Mouse (Mus musculus): ENCODE data around the gene Mst1r.

The Mst1r gene

DNA sequence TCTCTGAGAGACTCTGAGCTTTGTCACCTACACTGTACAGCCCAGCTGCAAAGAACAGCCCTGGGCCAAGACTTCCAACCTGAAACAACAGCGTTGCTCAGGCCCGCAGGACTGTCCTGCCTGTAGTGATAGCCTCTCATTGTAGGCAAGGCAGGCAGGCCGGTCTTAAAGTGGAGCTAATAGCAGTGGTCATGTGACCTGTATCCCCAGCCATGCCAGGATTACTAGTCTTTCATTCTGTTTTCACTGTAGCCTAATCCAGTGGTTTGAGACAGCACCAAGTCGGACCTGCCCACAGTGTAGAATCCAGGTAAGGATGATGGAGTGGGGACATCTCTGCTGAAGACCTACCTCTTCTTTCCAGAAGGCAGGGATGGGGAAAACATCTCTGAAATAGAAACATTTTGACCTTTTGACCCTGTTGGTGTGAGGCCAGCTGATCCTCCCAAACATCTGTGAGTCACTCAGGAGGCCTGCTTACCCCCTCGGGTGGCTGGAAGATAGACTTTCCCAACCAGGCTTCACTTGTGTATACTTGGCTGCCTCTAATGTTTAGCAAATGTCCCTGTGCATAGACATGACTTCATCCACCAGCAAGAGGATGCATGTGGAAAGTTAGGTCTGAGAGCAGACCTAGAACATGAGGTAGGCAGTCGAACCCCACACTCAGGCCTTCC, 49.1 kb downstream of the Mst1r start:
- DNase-seq = no peak

DNA sequence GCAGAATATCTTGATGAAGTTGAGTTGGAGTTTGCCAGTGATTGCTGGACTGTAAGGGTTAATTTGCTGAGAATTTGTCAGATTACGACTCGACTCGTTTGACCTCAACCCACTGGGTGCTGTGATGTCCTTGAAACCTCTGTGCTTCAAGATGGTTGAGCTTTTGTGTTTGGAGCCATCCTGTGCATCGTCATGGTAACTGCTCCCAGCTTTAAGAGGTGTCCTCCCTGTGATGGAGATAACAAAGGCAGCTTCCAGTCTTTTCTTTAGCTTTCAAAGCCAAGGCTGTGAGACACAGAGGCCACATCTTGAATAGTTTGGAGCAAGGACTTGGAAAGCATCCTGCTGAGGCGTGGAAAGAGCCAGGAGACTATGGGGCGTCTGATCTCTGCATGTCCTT, 50.5 kb downstream of the Mst1r start:
- no peak for DNase-seq

DNA sequence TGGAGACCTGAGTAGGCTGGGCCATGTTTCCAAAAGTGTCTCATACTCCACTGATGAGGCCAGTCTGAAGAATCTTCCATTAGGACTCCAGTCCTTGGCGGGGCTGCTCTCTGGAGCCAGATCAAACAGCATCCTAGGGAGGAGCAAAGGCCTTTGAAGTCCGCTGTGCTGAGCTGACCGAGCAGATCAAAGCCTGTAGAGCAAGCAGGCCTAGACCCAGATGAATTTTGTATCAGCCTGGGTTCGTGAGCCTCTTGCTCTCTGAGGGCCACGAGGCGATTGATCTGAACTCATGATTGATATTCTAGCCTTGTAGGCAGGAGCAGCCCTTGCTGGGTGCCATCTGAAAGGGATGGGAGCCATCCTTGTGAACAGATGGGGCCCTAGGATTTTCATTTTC, 53.2 kb downstream of the Mst1r start:
- DNase-seq = no peak

- peak; percentile 16 for DNase-seq
Observed at GRCm38 (mm10) chr9:107960928-107961327, 54.3 kb downstream of the Mst1r start.

DNA sequence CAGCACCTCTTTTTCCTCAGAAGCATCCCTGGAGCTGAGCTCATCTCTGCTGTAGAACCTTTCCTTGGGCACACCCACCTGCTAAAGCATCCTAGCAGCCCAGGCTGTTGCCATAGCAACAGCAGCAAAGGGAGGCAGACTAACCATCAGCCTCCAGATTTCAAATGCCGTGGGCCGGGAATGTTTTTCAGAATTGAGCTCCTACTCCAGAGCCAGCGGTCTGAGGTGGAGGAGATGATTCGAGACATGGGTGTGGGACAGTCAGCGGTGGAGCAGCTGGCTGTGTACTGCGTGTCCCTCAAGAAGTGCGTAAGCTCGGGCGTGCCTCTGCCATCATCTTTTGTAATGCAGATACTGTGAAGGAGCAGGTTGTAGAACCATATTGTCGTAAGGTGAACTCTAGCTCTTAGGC, 54.7 kb downstream of the Mst1r start:
- peak; percentile 45 for DNase-seq

- DNase-seq = peak; percentile 41
Observed at GRCm38 (mm10) chr9:107961881-107962280, 55.2 kb downstream of the Mst1r start.

GRCm38 (mm10) chr9:107962916-107963315, 56.2 kb downstream of the Mst1r start:
- no peak for DNase-seq

DNA sequence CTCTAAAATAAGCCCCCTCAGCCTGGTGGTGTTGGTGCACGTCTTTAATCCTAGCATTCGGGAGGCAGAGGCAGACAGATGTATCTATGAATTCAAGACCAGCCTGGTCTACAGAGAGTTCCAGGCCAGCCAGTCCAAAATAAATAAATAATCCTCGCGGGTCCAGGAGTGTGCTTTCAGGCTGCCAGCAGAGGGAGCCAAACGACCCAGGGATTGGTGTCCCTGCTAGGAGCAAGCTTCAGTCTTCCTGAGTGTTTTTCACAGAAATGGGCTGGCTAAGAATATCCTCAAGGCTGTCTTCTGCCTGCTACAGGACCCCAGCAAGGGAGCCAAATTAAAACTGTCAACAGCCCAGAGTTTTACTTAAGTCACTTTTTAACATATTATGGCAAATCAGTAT, 57.0 kb downstream of the Mst1r start:
- peak; percentile 86 for DNase-seq

- DNase-seq = no peak
Observed at GRCm38 (mm10) chr9:107964681-107965080, 58.0 kb downstream of the Mst1r start.

DNA sequence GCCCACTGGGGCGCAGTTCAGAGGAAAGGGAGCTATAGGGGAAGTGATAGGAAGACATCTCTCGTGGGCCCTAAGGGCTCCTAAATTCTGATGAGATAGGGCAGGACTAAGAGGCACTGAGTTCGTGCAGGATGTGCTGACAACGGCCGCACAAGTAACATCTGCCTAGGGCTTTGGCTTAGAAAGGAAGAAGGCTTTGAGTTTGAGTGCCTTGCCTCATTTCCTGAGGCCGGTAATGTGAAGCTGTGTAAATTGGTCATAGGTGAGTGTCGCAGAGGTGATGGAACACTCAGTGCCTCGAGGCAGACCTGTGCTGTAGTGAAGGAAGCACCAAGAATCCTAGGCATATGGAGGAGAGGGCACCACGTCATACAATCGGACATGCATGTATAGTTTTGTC, 60.0 kb downstream of the Mst1r start:
- DNase-seq = no peak

DNA sequence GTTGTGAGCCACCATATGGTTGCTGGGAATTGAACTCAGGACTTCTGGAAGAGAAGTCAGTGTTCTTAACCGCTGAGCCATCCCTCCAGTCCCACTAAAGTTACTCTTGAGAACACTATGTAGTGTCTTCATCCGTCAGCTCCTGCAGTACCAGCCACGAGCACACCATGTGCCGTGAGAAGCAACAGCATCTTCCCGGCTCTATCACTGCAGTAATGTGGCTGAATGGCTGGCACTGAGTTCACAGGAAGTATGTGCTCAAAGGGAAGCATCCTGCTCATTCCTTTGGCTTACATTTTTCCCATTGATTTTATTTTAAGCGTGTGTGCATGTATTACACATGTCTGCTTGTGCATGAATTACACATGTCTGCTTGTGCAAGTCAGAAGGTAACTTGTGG, 60.8 kb downstream of the Mst1r start:
- DNase-seq = no peak

- no peak for DNase-seq
Observed at GRCm38 (mm10) chr9:107968531-107968930, 61.9 kb downstream of the Mst1r start.
